Mouse (Mus musculus) CD4-positive naive resting alpha-beta T cell, adult 57 days (primary cell): ENCODE measurements around the gene Slc9b2. TPM values are rescaled to one million over a fixed set of nuclear protein-coding genes. Genes with fewer than 3 reads are reported as not detected.

ENCODE experiments used
- total RNA-seq: library from RNA; stranded (reverse); gene quantifications from one replicate; pipeline ENCODE4 v1.2.4, GENCODE M21; 2023

Slc9b2 gene
- 0.71 TPM for total RNA-seq

DNA sequence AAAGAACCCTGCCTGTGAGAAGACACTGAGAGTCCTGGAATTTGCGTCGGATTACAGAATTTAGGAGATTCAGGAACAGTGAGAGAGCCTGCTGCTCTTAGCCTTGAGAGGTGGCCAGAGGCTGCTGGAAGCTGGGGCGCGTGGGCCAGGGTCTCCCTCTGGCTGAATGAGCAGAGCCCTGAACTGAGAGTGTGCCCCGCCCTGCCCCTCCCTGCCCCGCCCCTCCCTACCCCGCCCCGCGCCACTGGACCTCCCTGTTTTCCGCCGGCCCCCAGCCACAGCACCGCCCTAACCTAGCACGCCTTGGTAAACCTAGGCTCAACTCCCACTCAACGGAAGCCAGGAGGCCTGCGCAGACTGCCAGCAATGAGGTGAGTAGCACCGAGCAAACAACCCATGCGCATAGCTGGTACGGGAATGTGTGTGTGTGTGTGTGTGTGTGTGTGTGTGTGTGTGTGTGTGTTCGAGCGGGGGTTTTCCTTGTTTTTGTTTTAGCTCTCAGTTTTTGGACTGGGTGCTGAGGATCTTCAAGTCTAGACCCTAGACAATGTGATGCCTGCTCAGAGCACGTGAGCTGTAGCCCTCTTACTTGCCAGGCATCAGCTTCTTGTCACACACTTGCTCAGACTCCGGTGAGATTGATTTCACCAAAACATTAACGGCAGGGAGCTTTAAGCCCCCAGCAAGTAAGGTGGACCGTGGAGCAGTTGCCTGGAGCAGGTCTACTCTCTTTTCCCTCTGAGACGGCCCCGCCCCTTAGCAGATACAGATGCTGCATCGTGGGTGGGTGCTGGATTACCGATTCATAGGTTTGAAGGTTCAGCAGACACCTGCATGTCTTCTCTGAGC lies at the start of gene Slc9b2:
Gene Slc9b2 (plus strand): TSS at position 290 of the 849 bp plus-strand sequence.

DNA sequence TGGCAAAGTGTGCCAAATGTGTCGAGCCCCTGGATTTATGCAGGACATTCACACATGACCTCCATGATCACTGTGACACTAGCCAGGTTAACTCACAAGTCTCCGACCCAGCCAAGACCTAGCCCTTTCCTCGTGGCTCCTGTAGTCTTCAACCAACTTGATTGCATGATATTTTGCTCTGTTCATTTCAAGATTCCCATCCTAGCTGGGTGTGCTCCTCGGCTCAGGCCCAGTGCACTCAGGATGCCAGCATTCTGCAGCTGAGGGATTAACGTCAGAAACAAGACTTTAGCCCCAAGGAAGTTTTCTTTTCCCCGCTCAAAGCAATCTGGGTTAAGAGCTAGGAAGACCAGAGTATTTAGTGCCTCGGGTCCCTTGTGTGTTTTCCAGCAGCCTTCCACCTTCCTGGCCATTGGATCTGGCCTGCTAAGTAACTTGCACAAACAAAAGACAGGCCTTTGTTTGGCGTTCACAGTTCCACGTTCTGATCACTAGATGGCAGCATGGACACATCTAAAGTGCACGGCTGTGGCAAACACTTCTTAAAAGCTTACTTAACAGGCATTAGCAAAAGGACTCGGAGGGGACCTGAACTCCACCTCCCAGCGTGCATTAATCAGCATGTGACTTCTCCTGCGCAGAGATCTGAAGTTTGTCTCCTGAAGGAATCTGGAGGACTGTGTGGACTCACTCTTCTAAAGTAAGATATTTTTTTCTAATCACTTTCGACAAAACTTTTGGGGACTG lies 26.7 kb upstream of the Slc9b2 start, which contains the start of gene Bdh2:
Gene Bdh2 (plus strand): TSS at position 553 of the 747 bp plus-strand sequence.

DNA sequence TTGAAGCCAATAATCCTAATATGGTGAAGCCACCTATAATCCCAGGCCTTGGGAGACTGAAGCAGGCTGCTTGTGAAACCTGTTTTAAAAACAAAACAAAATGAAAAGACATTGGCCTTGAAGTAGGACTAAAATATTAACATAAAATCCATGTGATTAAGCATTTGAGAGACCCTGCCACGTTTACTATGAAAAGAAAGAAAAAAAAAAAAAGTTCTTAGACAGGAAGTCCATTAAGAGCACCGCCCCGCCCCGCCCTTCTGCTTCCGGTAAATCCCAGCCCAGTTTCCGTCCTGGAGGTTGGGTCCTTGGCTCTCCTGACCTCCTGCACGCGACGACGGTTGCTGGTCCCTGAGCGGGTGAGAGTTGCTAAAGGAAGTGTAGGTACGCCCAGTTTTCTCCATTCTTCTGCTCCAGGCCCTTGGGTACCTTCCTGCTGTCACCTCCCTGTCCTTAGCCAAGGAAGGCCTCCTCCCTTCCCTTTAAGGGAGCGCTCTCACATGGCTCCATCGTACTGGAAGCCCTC lies 40.3 kb downstream of the Slc9b2 start, which contains the start of gene Slc9b1:
Gene Slc9b1 (plus strand): TSS at position 291 of the 526 bp plus-strand sequence.

Other genes with a start within 250 kb of the Slc9b2 start
- 0.92 TPM for gene Cenpe, start 95.2 kb upstream of the Slc9b2 start, total RNA-seq
- not detected for gene Bdh2, start 26.5 kb upstream of the Slc9b2 start, total RNA-seq
- gene Slc9b1, start 40.3 kb downstream of the Slc9b2 start, total RNA-seq = not detected
- gene Cisd2, start 116.2 kb downstream of the Slc9b2 start, total RNA-seq = 54.0 TPM
- gene Ube2d3, start 130.4 kb downstream of the Slc9b2 start, total RNA-seq = 514 TPM
- gene Manba, start 177.9 kb downstream of the Slc9b2 start, total RNA-seq = 18.7 TPM